Mouse (Mus musculus) hindbrain, embryonic 11.5 days (tissue): ENCODE results near the gene Gm43552. TPM values are rescaled to one million over a fixed set of nuclear protein-coding genes. Genes with fewer than 3 reads are reported as not detected.

ENCODE experiments used
- ATAC-seq: fragments of 200-750 bp; cut with Nextera tagmentation; 2 replicates; pipeline ENCODE4 v1.8.0; 2017; ENCODE audit warnings: mild to moderate bottlenecking, moderate TSS enrichment, moderate library complexity; ENCODE audit not compliant: low FRiP score
- DNase-seq: peaks from one replicate; pipeline ENCODE4 v3.0.0-alpha.2; 2015; ENCODE audit warnings: low spot score
- H3K27ac ChIP-seq: fragments of 300-500 bp; sonication (generic); 2 replicates; pipeline ENCODE4 v1.5.1; 2014; ENCODE audit warnings: mild to moderate bottlenecking, low read depth, low read length
- H3K27me3 ChIP-seq: fragments of 300-500 bp; sonication (generic); 2 replicates; pipeline ENCODE4 v1.6.1; 2014; ENCODE audit warnings: mild to moderate bottlenecking, low read length, moderate library complexity, mixed read lengths; ENCODE audit not compliant: control insufficient read depth, insufficient read depth
- H3K36me3 ChIP-seq: fragments of 300-500 bp; sonication (generic); 2 replicates; pipeline ENCODE4 v1.6.1; 2014; ENCODE audit warnings: mild to moderate bottlenecking, low read length, moderate library complexity, mixed read lengths; ENCODE audit not compliant: control insufficient read depth, insufficient read depth
- H3K4me1 ChIP-seq: fragments of 300-500 bp; sonication (generic); replicated peaks from 2 replicates; pipeline ENCODE4 v1.6.1; 2014; ENCODE audit warnings: low read length, mixed read lengths; ENCODE audit not compliant: control insufficient read depth, insufficient read depth
- H3K4me2 ChIP-seq: fragments of 300-500 bp; sonication (generic); replicated peaks from 2 replicates; pipeline ENCODE4 v1.6.1; 2014; ENCODE audit warnings: mild to moderate bottlenecking, low read depth, low read length
- H3K4me3 ChIP-seq: fragments of 300-500 bp; sonication (generic); 2 replicates; pipeline ENCODE4 v1.5.1; 2014; ENCODE audit warnings: low read depth, low read length
- H3K9ac ChIP-seq: fragments of 300-500 bp; sonication (generic); 2 replicates; pipeline ENCODE4 v1.6.1; 2014; ENCODE audit warnings: low read depth, low read length
- H3K9me3 ChIP-seq: fragments of 300-500 bp; sonication (generic); 2 replicates; pipeline ENCODE4 v1.6.1; 2016; ENCODE audit warnings: low read length; ENCODE audit not compliant: control insufficient read depth
- WGBS: fragments of 180-500 bp; shearing (Covaris S2); extraction: QIAGEN DNeasy Blood & Tissue Kit; methylation state at CpG from one replicate; pipeline ENCODE4 v1.1.7; 2014; 5-methylcytosine and 5-hydroxymethylcytosine counted together
- polyA plus RNA-seq: library from polyadenylated mRNA; unstranded; fragments of >200 nt; fragmentation: Nextera tagmentation; extraction: Ambion mirVana; gene quantifications from 2 replicates; pipeline ENCODE4 v1.2.1, GENCODE M21; 2014

Gm43552 gene
- polyA plus RNA-seq, 1 experiment from 2014 or later, result not detected

GRCm38 (mm10) chr5:65459454-65459853 is 33.2 kb downstream of the Gm43552 start:
- Histone ChIP-seq H3K4me3 (no peak overlapping the region), H3K36me3 (no peaks in the 10 kb centered on the region), H3K27me3 (no peaks in the 10 kb centered on the region), H3K9ac (no peak overlapping the region), H3K9me3 (no peaks in the 10 kb centered on the region), H3K4me2 (no peak overlapping the region), H3K4me1 (no peaks in the 10 kb centered on the region), H3K27ac (no peak overlapping the region)
- ATAC-seq (no peak), DNase-seq (no peak)
- WGBS, result 95% methylated on average over 3 of the region's 3 CpGs

GRCm38 (mm10) chr5:65457846-65458245 is 34.8 kb downstream of the Gm43552 start:
- Histone ChIP-seq H3K36me3 (no peaks in the 10 kb centered on the region), H3K27ac (no peak overlapping the region), H3K9me3 (no peaks in the 10 kb centered on the region), H3K9ac (no peak overlapping the region), H3K4me1 (no peaks in the 10 kb centered on the region), H3K4me3 (no peak overlapping the region), H3K27me3 (no peaks in the 10 kb centered on the region), H3K4me2 (no peak overlapping the region)
- ATAC-seq, result no peak
- 81% methylated on average over 5 of the region's 5 CpGs for WGBS
- DNase-seq, result no peak

- Histone ChIP-seq H3K4me1 (no peaks in the 10 kb centered on the region), H3K9me3 (no peaks in the 10 kb centered on the region), H3K9ac (no peak overlapping the region), H3K36me3 (no peaks in the 10 kb centered on the region), H3K4me3 (no peak overlapping the region), H3K27ac (no peak overlapping the region), H3K4me2 (no peak overlapping the region), H3K27me3 (no peaks in the 10 kb centered on the region)
- no peak for DNase-seq
- no peak for ATAC-seq
- WGBS, result 70% methylated on average over 7 of the region's 7 CpGs
These were observed 35.4 kb downstream of the Gm43552 start for GRCm38 (mm10) chr5:65457086-65457827.

- no peaks in the 10 kb centered on the region for H3K4me1 ChIP-seq
- 69% methylated on average over 5 of the region's 5 CpGs for WGBS
- H3K4me2 ChIP-seq, result no peak overlapping the region
- no peaks in the 10 kb centered on the region for H3K36me3 ChIP-seq
- H3K9me3 ChIP-seq, result no peaks in the 10 kb centered on the region
- H3K27ac ChIP-seq, result no peak overlapping the region
- ATAC-seq (no peak), DNase-seq (no peak)
- no peaks in the 10 kb centered on the region for H3K27me3 ChIP-seq
- no peak overlapping the region for H3K4me3 ChIP-seq
- no peak overlapping the region for H3K9ac ChIP-seq
These were observed 37.9 kb downstream of the Gm43552 start for GRCm38 (mm10) chr5:65454771-65455170.

GRCm38 (mm10) chr5:65448941-65449340 is 43.7 kb downstream of the Gm43552 start:
- H3K4me3 ChIP-seq, result no peak overlapping the region
- no peak overlapping the region for H3K27ac ChIP-seq
- H3K9me3 ChIP-seq, result no peaks in the 10 kb centered on the region
- no peak overlapping the region for H3K9ac ChIP-seq
- DNase-seq, result no peak
- no peaks in the 10 kb centered on the region for H3K27me3 ChIP-seq
- no peak overlapping the region for H3K4me2 ChIP-seq
- 75% methylated on average over 4 of the region's 4 CpGs for WGBS
- no peak for ATAC-seq
- no peaks in the 10 kb centered on the region for H3K4me1 ChIP-seq
- no peaks in the 10 kb centered on the region for H3K36me3 ChIP-seq

GRCm38 (mm10) chr5:65447826-65448225 is 44.8 kb downstream of the Gm43552 start:
- Histone ChIP-seq H3K4me1 (no peaks in the 10 kb centered on the region), H3K36me3 (no peaks in the 10 kb centered on the region), H3K27ac (no peak overlapping the region), H3K9ac (no peak overlapping the region), H3K9me3 (no peaks in the 10 kb centered on the region), H3K27me3 (no peaks in the 10 kb centered on the region), H3K4me2 (no peak overlapping the region), H3K4me3 (no peak overlapping the region)
- 86% methylated on average over 2 of the region's 2 CpGs for WGBS
- no peak for ATAC-seq
- no peak for DNase-seq

- DNase-seq (no peak), ATAC-seq (no peak)
- WGBS, result 96% methylated on average over 2 of the region's 2 CpGs
- no peak overlapping the region for H3K9ac ChIP-seq
- no peaks in the 10 kb centered on the region for H3K9me3 ChIP-seq
- H3K27me3 ChIP-seq, result no peaks in the 10 kb centered on the region
- no peak overlapping the region for H3K4me3 ChIP-seq
- H3K4me2 ChIP-seq, result no peak overlapping the region
- H3K4me1 ChIP-seq, result no peaks in the 10 kb centered on the region
- H3K27ac ChIP-seq, result no peak overlapping the region
- no peaks in the 10 kb centered on the region for H3K36me3 ChIP-seq
These were observed 45.9 kb downstream of the Gm43552 start for GRCm38 (mm10) chr5:65446756-65447155.

GRCm38 (mm10) chr5:65444981-65445380 is 47.7 kb downstream of the Gm43552 start:
- H3K36me3 ChIP-seq, result no peaks in the 10 kb centered on the region
- 80% methylated on average over 3 of the region's 6 CpGs for WGBS
- DNase-seq, result no peak

GRCm38 (mm10) chr5:65438041-65438440 is 54.6 kb downstream of the Gm43552 start:
- H3K9me3 ChIP-seq, result no peaks in the 10 kb centered on the region
- no peaks in the 10 kb centered on the region for H3K4me1 ChIP-seq
- no peaks in the 10 kb centered on the region for H3K27me3 ChIP-seq
- DNase-seq (no peak), ATAC-seq (no peak)
- H3K4me2 ChIP-seq, result no peak overlapping the region
- no peaks in the 10 kb centered on the region for H3K36me3 ChIP-seq
- H3K4me3 ChIP-seq, result no peak overlapping the region
- H3K27ac ChIP-seq, result no peak overlapping the region
- no peak overlapping the region for H3K9ac ChIP-seq

More at GRCm38 (mm10) chr5:65444981-65445380, 47.7 kb downstream of the Gm43552 start:
- Histone ChIP-seq H3K27me3 (no peaks in the 10 kb centered on the region), H3K9me3 (no peaks in the 10 kb centered on the region), H3K9ac (no peak overlapping the region), H3K4me3 (no peak overlapping the region), H3K4me2 (no peak overlapping the region), H3K4me1 (no peaks in the 10 kb centered on the region), H3K27ac (no peak overlapping the region)
- ATAC-seq, result no peak
